Mouse (Mus musculus) kidney, adult 8-10 months (tissue): ENCODE measurements around the gene U2af1.

Experiments used
- DNase-seq, 2 experiments: peaks; one replicate each; pipeline ENCODE4 v3.0.0; 2022

U2af1 gene

GRCm38 (mm10) chr17:31658468-31659185 is at the start of gene U2af1:
U2af1 (minus strand) TSS chr17:31658892.
- peak; percentile 97 to 98 for DNase-seq

GRCm38 (mm10) chr17:31705271-31706020 is 46.8 kb upstream of the U2af1 start:
- DNase-seq, result peak in 1 of 2 experiments; percentile 58

- peak; percentile 42 to 67 for DNase-seq
Observed at GRCm38 (mm10) chr17:31703276-31703980, 44.7 kb upstream of the U2af1 start.

- DNase-seq, result no peak
Observed at GRCm38 (mm10) chr17:31698347-31698746, 39.7 kb upstream of the U2af1 start.

GRCm38 (mm10) chr17:31695356-31695755 is 36.7 kb upstream of the U2af1 start:
- DNase-seq, result peak; percentile 74 to 84

GRCm38 (mm10) chr17:31694949-31695348 is 36.3 kb upstream of the U2af1 start:
- peak in 1 of 2 experiments; percentile 34 for DNase-seq

- DNase-seq, result no peak
Observed at GRCm38 (mm10) chr17:31694023-31694376, 35.3 kb upstream of the U2af1 start.

- DNase-seq, result peak; percentile 65 to 80
Observed at GRCm38 (mm10) chr17:31693330-31694022, 34.8 kb upstream of the U2af1 start.

- no peak for DNase-seq
Observed at GRCm38 (mm10) chr17:31692918-31693317, 34.2 kb upstream of the U2af1 start.

GRCm38 (mm10) chr17:31689606-31690005 is 30.9 kb upstream of the U2af1 start:
- DNase-seq, result no peak

GRCm38 (mm10) chr17:31688112-31688511 is 29.4 kb upstream of the U2af1 start:
- peak; percentile 61 to 73 for DNase-seq

- peak in 1 of 2 experiments; percentile 35 for DNase-seq
Observed at GRCm38 (mm10) chr17:31686225-31686564, 27.5 kb upstream of the U2af1 start.

- peak; percentile 84 to 87 for DNase-seq
Observed at GRCm38 (mm10) chr17:31685514-31686224, 27.0 kb upstream of the U2af1 start.

GRCm38 (mm10) chr17:31680450-31680849 is 21.8 kb upstream of the U2af1 start:
- DNase-seq, result no peak

GRCm38 (mm10) chr17:31677507-31677906 is 18.8 kb upstream of the U2af1 start, which contains the start of gene Cryaa:
Cryaa (plus strand) TSS chr17:31677807.
- no peak for DNase-seq

GRCm38 (mm10) chr17:31674426-31674825 is 15.7 kb upstream of the U2af1 start:
- DNase-seq, result no peak

GRCm38 (mm10) chr17:31672279-31672678 is 13.6 kb upstream of the U2af1 start:
- no peak for DNase-seq

GRCm38 (mm10) chr17:31671698-31672097 is 13.0 kb upstream of the U2af1 start:
- peak in 1 of 2 experiments; percentile 59 for DNase-seq

GRCm38 (mm10) chr17:31670163-31670562 is 11.5 kb upstream of the U2af1 start:
- DNase-seq, result no peak

- no peak for DNase-seq
Observed at GRCm38 (mm10) chr17:31668306-31668705, 9.6 kb upstream of the U2af1 start.

GRCm38 (mm10) chr17:31664760-31665159 is 6.1 kb upstream of the U2af1 start:
- DNase-seq, result peak; percentile 85 to 93

GRCm38 (mm10) chr17:31662855-31663254 is 4.2 kb upstream of the U2af1 start:
- no peak for DNase-seq
